Mouse (Mus musculus): Measurements from ENCODE around the gene Ccnt1. TPM values are rescaled to one million over a fixed set of nuclear protein-coding genes. Genes with fewer than 3 reads are reported as not detected.
"Not testable (repeated sequence)": the region's sequence is repeated elsewhere in the genome, so short reads cannot be mapped to it uniquely, and the experiment has no call there.

Gene Ccnt1
- polyA plus RNA-seq, 1 experiment from 2014 or later = 44.9 TPM

GRCm38 (mm10) chr15:98527056-98527771 is 43.5 kb downstream of the Ccnt1 start:
- WGBS = 95% methylated on average over 5 of the region's 5 CpGs
- Histone ChIP-seq H3K36me3 (ENCODE audit: control insufficient read depth, insufficient read depth, low read length) (peaks cover 46% of the 10 kb centered on the region), H3K4me3 (replicated peaks; ENCODE audit: low read length) (no peak overlapping the region), H3K27ac (ENCODE audit: low read length) (no peak overlapping the region), H3K4me1 (ENCODE audit: control insufficient read depth, insufficient read depth, low read length) (peaks cover under 1% of the 10 kb centered on the region; the same call in 1 of the 2 replicates), H3K4me2 (ENCODE audit: low read depth, low read length) (no peak overlapping the region), H3K9me3 (replicated peaks; ENCODE audit: control insufficient read depth, low read length) (no peaks in the 10 kb centered on the region), H3K9ac (ENCODE audit: low read length) (no peak overlapping the region), H3K27me3 (ENCODE audit: control insufficient read depth, insufficient read depth, low read length) (no peaks in the 10 kb centered on the region)
- ATAC-seq (ENCODE audit: insufficient read depth, low FRiP score) = no peak

- 72% methylated on average over 5 of the region's 5 CpGs for WGBS
- H3K27me3 ChIP-seq (ENCODE audit: control insufficient read depth, insufficient read depth, low read length) = no peaks in the 10 kb centered on the region
- H3K4me2 ChIP-seq (ENCODE audit: low read depth, low read length) = no peak overlapping the region
- peaks cover 44% of the 10 kb centered on the region for H3K36me3 ChIP-seq (ENCODE audit: control insufficient read depth, insufficient read depth, low read length)
- no peak overlapping the region for H3K9ac ChIP-seq (ENCODE audit: low read length)
- no peaks in the 10 kb centered on the region for H3K9me3 ChIP-seq (replicated peaks; ENCODE audit: control insufficient read depth, low read length)
- no peak for ATAC-seq (ENCODE audit: insufficient read depth, low FRiP score)
- H3K4me3 ChIP-seq (replicated peaks; ENCODE audit: low read length) = no peak overlapping the region
- H3K27ac ChIP-seq (ENCODE audit: low read length) = no peak overlapping the region
- no peaks in the 10 kb centered on the region for H3K4me1 ChIP-seq (ENCODE audit: control insufficient read depth, insufficient read depth, low read length)
Observed at GRCm38 (mm10) chr15:98526057-98526456, 44.7 kb downstream of the Ccnt1 start.

- no peak overlapping the region for H3K4me2 ChIP-seq (ENCODE audit: low read depth, low read length)
- H3K36me3 ChIP-seq (ENCODE audit: control insufficient read depth, insufficient read depth, low read length) = peaks cover 29% of the 10 kb centered on the region
- 92% methylated on average over 3 of the region's 3 CpGs for WGBS
- H3K27ac ChIP-seq (ENCODE audit: low read length) = no peak overlapping the region
- H3K27me3 ChIP-seq (ENCODE audit: control insufficient read depth, insufficient read depth, low read length) = no peaks in the 10 kb centered on the region
- no peak for ATAC-seq (ENCODE audit: insufficient read depth, low FRiP score)
- no peak overlapping the region for H3K9ac ChIP-seq (ENCODE audit: low read length)
- H3K4me1 ChIP-seq (ENCODE audit: control insufficient read depth, insufficient read depth, low read length) = no peaks in the 10 kb centered on the region
- H3K9me3 ChIP-seq (replicated peaks; ENCODE audit: control insufficient read depth, low read length) = no peaks in the 10 kb centered on the region
- H3K4me3 ChIP-seq (replicated peaks; ENCODE audit: low read length) = no peak overlapping the region
Observed at GRCm38 (mm10) chr15:98521245-98521644, 49.5 kb downstream of the Ccnt1 start.

DNA sequence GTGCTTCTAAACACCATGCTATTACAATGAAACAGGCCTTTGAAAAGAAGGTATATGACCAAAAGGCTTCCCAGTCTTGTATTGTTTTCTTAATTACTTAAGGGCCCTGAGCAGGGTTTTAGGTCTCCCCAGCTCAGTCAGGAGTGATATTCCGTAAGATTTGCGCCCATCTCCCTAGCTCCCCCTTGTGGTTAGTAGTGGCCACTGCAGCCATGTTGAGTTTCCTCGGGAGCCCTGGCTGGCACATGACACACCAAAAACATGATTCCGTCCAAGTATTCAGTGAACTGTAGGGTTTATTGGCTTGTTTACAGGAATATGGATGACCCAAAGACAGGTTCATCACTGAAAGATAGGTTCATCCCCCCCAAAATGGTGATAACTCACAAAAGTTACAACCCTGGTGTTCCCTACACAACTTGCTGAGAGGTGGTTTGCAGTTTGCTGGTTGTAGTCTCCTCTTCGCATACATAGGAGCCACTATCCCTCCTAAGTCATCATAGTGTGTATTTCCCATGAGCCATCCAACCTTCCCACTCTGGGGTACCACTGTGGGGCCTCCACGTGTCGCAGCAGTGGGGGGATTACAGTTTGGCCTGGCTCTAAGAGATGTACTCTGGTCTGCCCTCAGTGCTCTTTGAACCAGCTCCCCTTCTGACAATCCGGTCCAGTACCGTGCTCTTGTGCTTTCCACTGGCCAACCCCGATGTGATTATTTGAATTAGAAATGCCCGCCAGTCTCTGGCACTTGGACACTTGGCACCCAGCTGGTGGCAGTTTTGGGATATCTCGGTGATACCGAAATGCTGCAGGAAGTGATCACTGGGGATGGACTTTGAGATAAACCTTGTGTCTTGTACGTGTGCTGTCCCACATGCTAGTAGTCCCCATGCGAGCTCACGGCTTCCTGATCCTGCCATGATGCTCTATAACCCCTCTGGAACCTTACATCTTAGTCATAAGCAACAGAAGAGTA is 53.1 kb downstream of the Ccnt1 start:
- Histone ChIP-seq H3K4me2 (ENCODE audit: low read depth, low read length) (no peak overlapping the region), H3K4me1 (ENCODE audit: control insufficient read depth, insufficient read depth, low read length) (peaks cover 9% of the 10 kb centered on the region; the same call in 1 of the 2 replicates), H3K9me3 (replicated peaks; ENCODE audit: control insufficient read depth, low read length) (no peaks in the 10 kb centered on the region), H3K27me3 (ENCODE audit: control insufficient read depth, insufficient read depth, low read length) (no peaks in the 10 kb centered on the region), H3K9ac (ENCODE audit: low read length) (no peak overlapping the region), H3K36me3 (ENCODE audit: control insufficient read depth, insufficient read depth, low read length) (peaks cover 14% of the 10 kb centered on the region; the same call in 1 of the 2 replicates), H3K4me3 (replicated peaks; ENCODE audit: low read length) (no peak overlapping the region), H3K27ac (ENCODE audit: low read length) (no peak overlapping the region)
- no peak for ATAC-seq (ENCODE audit: insufficient read depth, low FRiP score)
- 66% methylated on average over 16 of the region's 16 CpGs for WGBS

DNA sequence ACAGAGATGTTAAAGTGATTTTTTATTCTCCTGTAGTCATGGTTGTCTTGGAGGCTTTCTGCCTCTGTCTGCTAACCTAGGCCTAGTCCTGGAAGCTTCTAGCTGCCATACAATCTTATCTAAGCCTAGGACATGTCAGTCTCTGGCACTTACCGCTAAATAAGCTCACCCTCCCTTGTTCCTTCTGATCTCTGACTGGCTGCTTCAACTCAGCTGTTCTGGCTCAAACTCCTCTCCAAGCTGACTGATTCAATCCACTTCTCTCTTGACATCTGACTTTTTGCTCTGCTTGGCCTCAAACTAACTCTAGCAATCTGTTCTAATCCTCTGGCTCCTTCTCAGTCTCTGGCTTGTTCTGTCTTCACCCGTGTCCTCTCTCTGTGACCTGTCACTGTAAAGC is 55.9 kb downstream of the Ccnt1 start:
- not testable (repeated sequence) for H3K9me3 ChIP-seq (replicated peaks; ENCODE audit: control insufficient read depth, low read length); H3K36me3 ChIP-seq (ENCODE audit: control insufficient read depth, insufficient read depth, low read length); H3K9ac ChIP-seq (ENCODE audit: low read length); H3K4me2 ChIP-seq (ENCODE audit: low read depth, low read length); H3K27me3 ChIP-seq (ENCODE audit: control insufficient read depth, insufficient read depth, low read length); H3K4me3 ChIP-seq (replicated peaks; ENCODE audit: low read length); H3K27ac ChIP-seq (ENCODE audit: low read length); ATAC-seq (ENCODE audit: insufficient read depth, low FRiP score)
- peaks cover 13% of the 10 kb centered on the region; the same call in 1 of the 2 replicates for H3K4me1 ChIP-seq (ENCODE audit: control insufficient read depth, insufficient read depth, low read length)
- WGBS = 73% methylated on average over 2 of the region's 2 CpGs

DNA sequence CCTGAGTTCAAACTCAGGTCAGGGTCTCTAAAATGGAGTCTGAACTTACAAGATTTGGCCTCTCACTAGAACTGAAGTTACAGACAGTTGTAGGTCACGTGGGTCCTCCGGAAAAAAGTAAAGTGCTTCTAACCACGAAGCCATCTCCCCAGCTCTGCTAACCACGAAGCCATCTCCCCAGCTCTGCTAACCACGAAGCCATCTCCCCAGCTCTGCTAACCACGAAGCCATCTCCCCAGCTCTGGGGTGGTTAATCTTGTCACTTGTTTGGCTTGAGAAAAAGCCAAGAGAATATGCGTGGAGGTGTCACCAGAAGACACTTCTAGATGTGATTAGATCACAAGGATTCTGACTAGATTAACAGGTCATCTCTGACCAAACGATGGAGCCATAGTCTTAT is 56.6 kb downstream of the Ccnt1 start:
- 78% methylated on average over 8 of the region's 8 CpGs for WGBS
- Histone ChIP-seq H3K9ac (ENCODE audit: low read length) (no peak overlapping the region), H3K4me3 (replicated peaks; ENCODE audit: low read length) (no peak overlapping the region), H3K4me2 (ENCODE audit: low read depth, low read length) (no peak overlapping the region), H3K4me1 (ENCODE audit: control insufficient read depth, insufficient read depth, low read length) (peaks cover 13% of the 10 kb centered on the region; the same call in 1 of the 2 replicates), H3K9me3 (replicated peaks; ENCODE audit: control insufficient read depth, low read length) (no peaks in the 10 kb centered on the region), H3K27me3 (ENCODE audit: control insufficient read depth, insufficient read depth, low read length) (no peaks in the 10 kb centered on the region), H3K36me3 (ENCODE audit: control insufficient read depth, insufficient read depth, low read length) (no peaks in the 10 kb centered on the region), H3K27ac (ENCODE audit: low read length) (no peak overlapping the region)
- ATAC-seq (ENCODE audit: insufficient read depth, low FRiP score) = no peak

- H3K27ac ChIP-seq (ENCODE audit: low read length); ATAC-seq (ENCODE audit: insufficient read depth, low FRiP score); H3K27me3 ChIP-seq (ENCODE audit: control insufficient read depth, insufficient read depth, low read length); H3K4me3 ChIP-seq (replicated peaks; ENCODE audit: low read length); H3K9ac ChIP-seq (ENCODE audit: low read length); H3K9me3 ChIP-seq (replicated peaks; ENCODE audit: control insufficient read depth, low read length); H3K36me3 ChIP-seq (ENCODE audit: control insufficient read depth, insufficient read depth, low read length); H3K4me2 ChIP-seq (ENCODE audit: low read depth, low read length): not testable (repeated sequence)
- H3K4me1 ChIP-seq (ENCODE audit: control insufficient read depth, insufficient read depth, low read length) = peaks cover 13% of the 10 kb centered on the region; the same call in 1 of the 2 replicates
- 62% methylated on average over 3 of the region's 3 CpGs for WGBS
Observed at GRCm38 (mm10) chr15:98513676-98514075, 57.0 kb downstream of the Ccnt1 start.

- no peaks in the 10 kb centered on the region for H3K27me3 ChIP-seq (ENCODE audit: control insufficient read depth, insufficient read depth, low read length)
- no peak overlapping the region for H3K4me3 ChIP-seq (replicated peaks; ENCODE audit: low read length)
- H3K9ac ChIP-seq (ENCODE audit: low read length) = no peak overlapping the region
- H3K4me2 ChIP-seq (ENCODE audit: low read depth, low read length) = no peak overlapping the region
- 32% methylated on average over 17 of the region's 17 CpGs for WGBS
- H3K36me3 ChIP-seq (ENCODE audit: control insufficient read depth, insufficient read depth, low read length) = no peaks in the 10 kb centered on the region
- no peak overlapping the region for H3K27ac ChIP-seq (ENCODE audit: low read length)
- H3K9me3 ChIP-seq (replicated peaks; ENCODE audit: control insufficient read depth, low read length) = no peaks in the 10 kb centered on the region
- ATAC-seq (ENCODE audit: insufficient read depth, low FRiP score) = no peak
- peaks cover 13% of the 10 kb centered on the region; the same call in 1 of the 2 replicates for H3K4me1 ChIP-seq (ENCODE audit: control insufficient read depth, insufficient read depth, low read length)
Observed at GRCm38 (mm10) chr15:98512799-98513321, 57.9 kb downstream of the Ccnt1 start.

DNA sequence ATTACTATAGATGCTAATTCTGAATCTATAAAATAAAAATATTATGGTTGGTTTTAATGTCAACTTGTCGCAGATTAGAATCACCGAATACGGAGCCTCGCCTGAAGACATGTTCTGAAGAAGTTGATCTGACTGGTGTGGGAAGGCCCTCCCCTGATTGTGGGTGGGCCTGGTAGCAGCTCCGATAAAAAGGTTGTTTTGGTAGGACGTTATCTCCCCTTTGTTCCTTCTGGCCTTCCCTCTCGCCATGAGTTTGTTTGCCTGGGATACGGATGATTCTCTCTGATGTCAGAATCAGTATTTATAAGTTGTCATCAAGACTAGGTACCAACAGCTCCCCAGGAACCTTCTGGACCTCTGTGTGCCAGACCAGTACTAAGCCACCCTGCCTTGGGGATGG is 58.5 kb downstream of the Ccnt1 start:
- Histone ChIP-seq H3K9ac (ENCODE audit: low read length) (no peak overlapping the region), H3K4me2 (ENCODE audit: low read depth, low read length) (no peak overlapping the region), H3K4me1 (ENCODE audit: control insufficient read depth, insufficient read depth, low read length) (peaks cover 13% of the 10 kb centered on the region; the same call in 1 of the 2 replicates), H3K4me3 (replicated peaks; ENCODE audit: low read length) (no peak overlapping the region), H3K9me3 (replicated peaks; ENCODE audit: control insufficient read depth, low read length) (no peaks in the 10 kb centered on the region), H3K27ac (ENCODE audit: low read length) (no peak overlapping the region), H3K27me3 (ENCODE audit: control insufficient read depth, insufficient read depth, low read length) (no peaks in the 10 kb centered on the region), H3K36me3 (ENCODE audit: control insufficient read depth, insufficient read depth, low read length) (no peaks in the 10 kb centered on the region)
- no peak for ATAC-seq (ENCODE audit: insufficient read depth, low FRiP score)
- WGBS = 52% methylated on average over 8 of the region's 8 CpGs

Measured in stomach, embryonic 16.5 days (tissue).